Mouse (Mus musculus): ENCODE measurements at regions not wholly inside any gene's neighbourhood (a gene's known extent, or its start where the extent isn't known, plus 50 kb on each side); places are given as distances from the start of the nearest gene placed in this dataset.

- H3K4me1 ChIP-seq (ENCODE audit: control insufficient read depth, insufficient read depth, low read length) = no peaks in the 10 kb centered on the region
- TF ChIP-seq EP300 (IDR thresholded peaks at IDR 0.05; ENCODE audit: insufficient read depth, low read depth, low read length) = no peak
- no peak for TF ChIP-seq CTCF (IDR thresholded peaks at IDR 0.05; ENCODE audit: low read depth, low read length)
- TF ChIP-seq POLR2A (IDR thresholded peaks at IDR 0.05; ENCODE audit: insufficient read depth, low read length) = no peak
- H3K27me3 ChIP-seq (ENCODE audit: control insufficient read depth, insufficient read depth, low read length, poor library complexity, severe bottlenecking) = no peaks in the 10 kb centered on the region
- H3K9ac ChIP-seq (ENCODE audit: low read depth, poor library complexity, severe bottlenecking) = no peak overlapping the region
- H3K4me3 ChIP-seq (ENCODE audit: low read depth, low read length) = no peak overlapping the region
- H3K9me3 ChIP-seq (replicated peaks; ENCODE audit: control insufficient read depth, insufficient read depth, low read length, poor library complexity, severe bottlenecking) = no peaks in the 10 kb centered on the region
- no peak overlapping the region for H3K27ac ChIP-seq (ENCODE audit: insufficient read depth, low read length)
- H3K36me3 ChIP-seq (ENCODE audit: control insufficient read depth, insufficient read depth, low read length, poor library complexity, severe bottlenecking) = no peaks in the 10 kb centered on the region
Observed at GRCm38 (mm10) chr10:39245141-39245540, 81.5 kb upstream of the Ccn6 start.

GRCm38 (mm10) chr10:39244061-39244460 is 80.5 kb upstream of the Ccn6 start:
- Histone ChIP-seq H3K4me1 (ENCODE audit: control insufficient read depth, insufficient read depth, low read length) (no peaks in the 10 kb centered on the region), H3K9me3 (replicated peaks; ENCODE audit: control insufficient read depth, insufficient read depth, low read length, poor library complexity, severe bottlenecking) (no peaks in the 10 kb centered on the region), H3K27ac (ENCODE audit: insufficient read depth, low read length) (no peak overlapping the region), H3K27me3 (ENCODE audit: control insufficient read depth, insufficient read depth, low read length, poor library complexity, severe bottlenecking) (no peaks in the 10 kb centered on the region), H3K9ac (ENCODE audit: low read depth, poor library complexity, severe bottlenecking) (no peak overlapping the region), H3K36me3 (ENCODE audit: control insufficient read depth, insufficient read depth, low read length, poor library complexity, severe bottlenecking) (no peaks in the 10 kb centered on the region), H3K4me3 (ENCODE audit: low read depth, low read length) (no peak overlapping the region)
- no peak for TF ChIP-seq EP300 (IDR thresholded peaks at IDR 0.05; ENCODE audit: insufficient read depth, low read depth, low read length)
- no peak for TF ChIP-seq CTCF (IDR thresholded peaks at IDR 0.05; ENCODE audit: low read depth, low read length)
- no peak for TF ChIP-seq POLR2A (IDR thresholded peaks at IDR 0.05; ENCODE audit: insufficient read depth, low read length)

GRCm38 (mm10) chr10:39242398-39242797 is 78.8 kb upstream of the Ccn6 start:
- Histone ChIP-seq H3K4me1 (ENCODE audit: control insufficient read depth, insufficient read depth, low read length) (no peaks in the 10 kb centered on the region), H3K36me3 (ENCODE audit: control insufficient read depth, insufficient read depth, low read length, poor library complexity, severe bottlenecking) (no peaks in the 10 kb centered on the region), H3K9me3 (replicated peaks; ENCODE audit: control insufficient read depth, insufficient read depth, low read length, poor library complexity, severe bottlenecking) (no peaks in the 10 kb centered on the region), H3K9ac (ENCODE audit: low read depth, poor library complexity, severe bottlenecking) (no peak overlapping the region), H3K27me3 (ENCODE audit: control insufficient read depth, insufficient read depth, low read length, poor library complexity, severe bottlenecking) (no peaks in the 10 kb centered on the region), H3K4me3 (ENCODE audit: low read depth, low read length) (no peak overlapping the region), H3K27ac (ENCODE audit: insufficient read depth, low read length) (no peak overlapping the region)
- no peak for TF ChIP-seq CTCF (IDR thresholded peaks at IDR 0.05; ENCODE audit: low read depth, low read length)
- no peak for TF ChIP-seq POLR2A (IDR thresholded peaks at IDR 0.05; ENCODE audit: insufficient read depth, low read length)

GRCm38 (mm10) chr10:39241922-39242321 is 78.3 kb upstream of the Ccn6 start:
- Histone ChIP-seq H3K9ac (ENCODE audit: low read depth, poor library complexity, severe bottlenecking) (no peak overlapping the region), H3K27me3 (ENCODE audit: control insufficient read depth, insufficient read depth, low read length, poor library complexity, severe bottlenecking) (no peaks in the 10 kb centered on the region), H3K27ac (ENCODE audit: insufficient read depth, low read length) (no peak overlapping the region), H3K4me3 (ENCODE audit: low read depth, low read length) (no peak overlapping the region), H3K36me3 (ENCODE audit: control insufficient read depth, insufficient read depth, low read length, poor library complexity, severe bottlenecking) (no peaks in the 10 kb centered on the region), H3K9me3 (replicated peaks; ENCODE audit: control insufficient read depth, insufficient read depth, low read length, poor library complexity, severe bottlenecking) (no peaks in the 10 kb centered on the region), H3K4me1 (ENCODE audit: control insufficient read depth, insufficient read depth, low read length) (no peaks in the 10 kb centered on the region)
- TF ChIP-seq CTCF (IDR thresholded peaks at IDR 0.05; ENCODE audit: low read depth, low read length) (no peak), EP300 (IDR thresholded peaks at IDR 0.05; ENCODE audit: insufficient read depth, low read depth, low read length) (no peak), POLR2A (IDR thresholded peaks at IDR 0.05; ENCODE audit: insufficient read depth, low read length) (no peak)

GRCm38 (mm10) chr10:39241486-39241885 is 77.9 kb upstream of the Ccn6 start:
- no peak for TF ChIP-seq CTCF (IDR thresholded peaks at IDR 0.05; ENCODE audit: low read depth, low read length)
- TF ChIP-seq POLR2A (IDR thresholded peaks at IDR 0.05; ENCODE audit: insufficient read depth, low read length) = no peak
- Histone ChIP-seq H3K9me3 (replicated peaks; ENCODE audit: control insufficient read depth, insufficient read depth, low read length, poor library complexity, severe bottlenecking) (no peaks in the 10 kb centered on the region), H3K27ac (ENCODE audit: insufficient read depth, low read length) (no peak overlapping the region), H3K9ac (ENCODE audit: low read depth, poor library complexity, severe bottlenecking) (no peak overlapping the region), H3K4me1 (ENCODE audit: control insufficient read depth, insufficient read depth, low read length) (no peaks in the 10 kb centered on the region), H3K36me3 (ENCODE audit: control insufficient read depth, insufficient read depth, low read length, poor library complexity, severe bottlenecking) (no peaks in the 10 kb centered on the region), H3K27me3 (ENCODE audit: control insufficient read depth, insufficient read depth, low read length, poor library complexity, severe bottlenecking) (no peaks in the 10 kb centered on the region), H3K4me3 (ENCODE audit: low read depth, low read length) (no peak overlapping the region)

GRCm38 (mm10) chr10:39240966-39241365 is 77.4 kb upstream of the Ccn6 start:
- H3K9me3 ChIP-seq (replicated peaks; ENCODE audit: control insufficient read depth, insufficient read depth, low read length, poor library complexity, severe bottlenecking) = no peaks in the 10 kb centered on the region; the same call in 1 of the 2 replicates
- H3K4me1 ChIP-seq (ENCODE audit: control insufficient read depth, insufficient read depth, low read length) = no peaks in the 10 kb centered on the region
- no peak overlapping the region for H3K9ac ChIP-seq (ENCODE audit: low read depth, poor library complexity, severe bottlenecking)
- H3K27me3 ChIP-seq (ENCODE audit: control insufficient read depth, insufficient read depth, low read length, poor library complexity, severe bottlenecking) = no peaks in the 10 kb centered on the region
- H3K36me3 ChIP-seq (ENCODE audit: control insufficient read depth, insufficient read depth, low read length, poor library complexity, severe bottlenecking) = no peaks in the 10 kb centered on the region
- H3K27ac ChIP-seq (ENCODE audit: insufficient read depth, low read length) = no peak overlapping the region
- H3K4me3 ChIP-seq (ENCODE audit: low read depth, low read length) = no peak overlapping the region
- TF ChIP-seq CTCF (IDR thresholded peaks at IDR 0.05; ENCODE audit: low read depth, low read length) (no peak), EP300 (IDR thresholded peaks at IDR 0.05; ENCODE audit: insufficient read depth, low read depth, low read length) (no peak), POLR2A (IDR thresholded peaks at IDR 0.05; ENCODE audit: insufficient read depth, low read length) (no peak)

Data from ES-Bruce4 (cell line).